Mouse (Mus musculus) adrenal gland, adult 2 months (tissue): ENCODE data around the gene Castor2. TPM values are rescaled to one million over a fixed set of nuclear protein-coding genes. Genes with fewer than 3 reads are reported as not detected.

Experiments used
- DNase-seq: peaks from one replicate; pipeline ENCODE4 v3.0.0; 2021
- polyA plus RNA-seq: library from polyadenylated mRNA; depleted of rRNA; stranded (reverse); fragments of >200 nt; gene quantifications from 2 replicates; pipeline ENCODE4 v1.2.3, GENCODE M21; 2012
- total RNA-seq, 2 experiments: library from RNA; stranded (reverse); gene quantifications; 2 replicates each; pipeline ENCODE4 v1.2.3; 2021

The Castor2 gene
- total and polyA plus RNA-seq, 3 experiments, result 6.5 to 15.5 (median 11.4) TPM

- DNase-seq, result no peak
Measured at GRCm38 (mm10) chr5:134102720-134103119, 3.2 kb downstream of the Castor2 start.

GRCm38 (mm10) chr5:134105829-134106228, 6.3 kb downstream of the Castor2 start:
- no peak for DNase-seq

GRCm38 (mm10) chr5:134114981-134115380, 15.5 kb downstream of the Castor2 start:
- no peak for DNase-seq

- DNase-seq, result no peak
Measured at GRCm38 (mm10) chr5:134115639-134116259, 16.2 kb downstream of the Castor2 start.

- no peak for DNase-seq
Measured at GRCm38 (mm10) chr5:134118798-134119407, 19.4 kb downstream of the Castor2 start.

GRCm38 (mm10) chr5:134119481-134120120, 20.1 kb downstream of the Castor2 start:
- DNase-seq, result peak; percentile 51

GRCm38 (mm10) chr5:134120135-134120534, 20.6 kb downstream of the Castor2 start:
- no peak for DNase-seq

- DNase-seq, result peak; percentile 63
Measured at GRCm38 (mm10) chr5:134121138-134121892, 21.8 kb downstream of the Castor2 start.

- no peak for DNase-seq
Measured at GRCm38 (mm10) chr5:134121893-134122259, 22.4 kb downstream of the Castor2 start.

GRCm38 (mm10) chr5:134123846-134124245, 24.3 kb downstream of the Castor2 start:
- no peak for DNase-seq

- DNase-seq, result no peak
Measured at GRCm38 (mm10) chr5:134126232-134126631, 26.7 kb downstream of the Castor2 start.

- DNase-seq, result no peak
Measured at GRCm38 (mm10) chr5:134131586-134131985, 32.1 kb downstream of the Castor2 start.

GRCm38 (mm10) chr5:134136022-134136421, 36.5 kb downstream of the Castor2 start:
- DNase-seq, result no peak

- no peak for DNase-seq
Measured at GRCm38 (mm10) chr5:134137933-134138332, 38.4 kb downstream of the Castor2 start.

GRCm38 (mm10) chr5:134139429-134139828, 39.9 kb downstream of the Castor2 start:
- DNase-seq, result no peak

GRCm38 (mm10) chr5:134141236-134141635, 41.7 kb downstream of the Castor2 start:
- DNase-seq, result no peak

- no peak for DNase-seq
Measured at GRCm38 (mm10) chr5:134142381-134142780, 42.9 kb downstream of the Castor2 start.

- no peak for DNase-seq
Measured at GRCm38 (mm10) chr5:134144986-134145385, 45.5 kb downstream of the Castor2 start.

- DNase-seq, result no peak
Measured at GRCm38 (mm10) chr5:134147194-134147753, 47.8 kb downstream of the Castor2 start.

GRCm38 (mm10) chr5:134148153-134148552, 48.6 kb downstream of the Castor2 start:
- DNase-seq, result no peak

GRCm38 (mm10) chr5:134151895-134152294, 52.4 kb downstream of the Castor2 start:
- no peak for DNase-seq

GRCm38 (mm10) chr5:134155916-134156466, 56.5 kb downstream of the Castor2 start:
- no peak for DNase-seq
